Mouse (Mus musculus) embryonic fibroblast, embryonic 13.5 days (primary cell): ENCODE results near the gene Eif2ak4.

ENCODE experiments used
- CTCF ChIP-seq: IDR thresholded peaks from 2 replicates; pipeline ENCODE4 v1.5.1; 2011; ENCODE audit warnings: mild to moderate bottlenecking, control low read depth, low read length, moderate library complexity, borderline replicate concordance; ENCODE audit not compliant: insufficient read depth
- POLR2A ChIP-seq: IDR thresholded peaks from 2 replicates; pipeline ENCODE4 v1.6.1; 2011; ENCODE audit warnings: low read depth, mild to moderate bottlenecking, control low read depth, low read length, moderate library complexity

DNA sequence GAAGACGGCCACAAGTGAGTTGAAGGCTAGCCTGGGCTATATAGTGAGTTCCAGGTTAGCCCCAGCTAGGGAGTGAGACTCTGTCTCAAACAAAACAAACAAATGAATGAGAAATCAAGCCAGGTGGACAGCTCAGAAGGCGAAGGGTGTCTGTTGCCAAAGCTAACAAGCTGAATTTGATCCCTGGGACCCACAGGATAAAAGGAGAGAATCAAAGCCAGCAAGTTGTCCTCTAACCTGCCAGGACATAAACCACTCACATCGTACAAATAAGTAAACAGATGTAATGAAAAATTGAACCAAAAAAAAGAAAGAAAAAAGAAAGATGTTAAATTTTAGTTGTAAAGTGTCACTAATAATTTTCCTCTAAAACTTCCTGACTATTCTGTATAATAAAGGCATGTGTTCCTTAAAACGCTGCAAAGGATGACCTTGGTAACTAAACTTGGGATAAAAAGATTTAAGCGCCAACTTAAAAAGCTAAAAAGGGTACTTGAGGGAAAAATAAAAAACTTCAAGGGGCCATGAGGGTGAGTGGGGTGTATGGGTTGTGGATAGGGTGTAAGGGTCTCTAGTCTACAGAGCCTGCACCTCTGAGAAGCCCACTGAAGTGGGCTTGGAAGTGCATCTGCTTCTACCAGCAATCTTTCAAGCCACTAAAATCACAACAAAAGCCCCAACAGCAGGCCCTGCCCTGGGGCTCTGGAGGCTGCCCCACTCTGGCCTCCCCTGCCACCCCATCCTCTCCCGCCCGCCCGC is 121.4 kb downstream of the Eif2ak4 start:
- TF ChIP-seq POLR2A (no peak), CTCF (no peak)
